Mouse (Mus musculus): ENCODE measurements around the gene Cenpn.

Gene Cenpn

GRCm38 (mm10) chr8:116921337-116922059 lies at the start of gene Cenpn, which contains the start of gene Cmc2:
TSS of gene Cenpn (plus strand) at chr8:116921730.
TSS of gene Cmc2 (minus strand) at chr8:116921455.
- DNase-seq: peak; percentile 94

GRCm38 (mm10) chr8:116872761-116873342 lies 48.7 kb upstream of the Cenpn start:
- DNase-seq: no peak

- DNase-seq: no peak
Measured at GRCm38 (mm10) chr8:116873586-116873985, 47.9 kb upstream of the Cenpn start.

GRCm38 (mm10) chr8:116873986-116874385 lies 47.5 kb upstream of the Cenpn start:
- DNase-seq: no peak

GRCm38 (mm10) chr8:116875798-116876450 lies 45.6 kb upstream of the Cenpn start:
- no peak for DNase-seq

- DNase-seq: no peak
Measured at GRCm38 (mm10) chr8:116881396-116881795, 40.1 kb upstream of the Cenpn start.

- DNase-seq: no peak
Measured at GRCm38 (mm10) chr8:116887813-116888212, 33.7 kb upstream of the Cenpn start.

GRCm38 (mm10) chr8:116891446-116891845 lies 30.1 kb upstream of the Cenpn start:
- no peak for DNase-seq

GRCm38 (mm10) chr8:116892130-116892529 lies 29.4 kb upstream of the Cenpn start:
- no peak for DNase-seq

- DNase-seq: no peak
Measured at GRCm38 (mm10) chr8:116892636-116893035, 28.9 kb upstream of the Cenpn start.

GRCm38 (mm10) chr8:116893938-116894337 lies 27.6 kb upstream of the Cenpn start:
- no peak for DNase-seq

GRCm38 (mm10) chr8:116895521-116895920 lies 26.0 kb upstream of the Cenpn start:
- no peak for DNase-seq

- DNase-seq: no peak
Measured at GRCm38 (mm10) chr8:116904736-116905135, 16.8 kb upstream of the Cenpn start.

- DNase-seq: no peak
Measured at GRCm38 (mm10) chr8:116905252-116905651, 16.3 kb upstream of the Cenpn start.

- no peak for DNase-seq
Measured at GRCm38 (mm10) chr8:116905836-116906235, 15.7 kb upstream of the Cenpn start.

- no peak for DNase-seq
Measured at GRCm38 (mm10) chr8:116921005-116921336, 559 bp upstream of the Cenpn start.

GRCm38 (mm10) chr8:116922060-116922757 lies 679 bp downstream of the Cenpn start:
- DNase-seq: no peak

- no peak for DNase-seq
Measured at GRCm38 (mm10) chr8:116923526-116923925, 2.0 kb downstream of the Cenpn start.

- no peak for DNase-seq
Measured at GRCm38 (mm10) chr8:116927880-116928279, 6.3 kb downstream of the Cenpn start.

GRCm38 (mm10) chr8:116928588-116928987 lies 7.1 kb downstream of the Cenpn start:
- no peak for DNase-seq

GRCm38 (mm10) chr8:116934976-116935375 lies 13.4 kb downstream of the Cenpn start:
- DNase-seq: no peak

- DNase-seq: no peak
Measured at GRCm38 (mm10) chr8:116935506-116935905, 14.0 kb downstream of the Cenpn start.

- no peak for DNase-seq
Measured at GRCm38 (mm10) chr8:116942284-116943058, 20.9 kb downstream of the Cenpn start.

Measured in cerebellum, adult 11-12 months (tissue).